Mouse (Mus musculus): Measurements from ENCODE around the gene Timmdc1. TPM values are rescaled to one million over a fixed set of nuclear protein-coding genes. Genes with fewer than 3 reads are reported as not detected.
A peak's percentile ranks its signal among the peaks of the same experiment; 100 is the strongest.

Timmdc1 gene
- total and polyA plus RNA-seq, 2 experiments from 2014 or later: 47.4 to 90.1 TPM

DNA sequence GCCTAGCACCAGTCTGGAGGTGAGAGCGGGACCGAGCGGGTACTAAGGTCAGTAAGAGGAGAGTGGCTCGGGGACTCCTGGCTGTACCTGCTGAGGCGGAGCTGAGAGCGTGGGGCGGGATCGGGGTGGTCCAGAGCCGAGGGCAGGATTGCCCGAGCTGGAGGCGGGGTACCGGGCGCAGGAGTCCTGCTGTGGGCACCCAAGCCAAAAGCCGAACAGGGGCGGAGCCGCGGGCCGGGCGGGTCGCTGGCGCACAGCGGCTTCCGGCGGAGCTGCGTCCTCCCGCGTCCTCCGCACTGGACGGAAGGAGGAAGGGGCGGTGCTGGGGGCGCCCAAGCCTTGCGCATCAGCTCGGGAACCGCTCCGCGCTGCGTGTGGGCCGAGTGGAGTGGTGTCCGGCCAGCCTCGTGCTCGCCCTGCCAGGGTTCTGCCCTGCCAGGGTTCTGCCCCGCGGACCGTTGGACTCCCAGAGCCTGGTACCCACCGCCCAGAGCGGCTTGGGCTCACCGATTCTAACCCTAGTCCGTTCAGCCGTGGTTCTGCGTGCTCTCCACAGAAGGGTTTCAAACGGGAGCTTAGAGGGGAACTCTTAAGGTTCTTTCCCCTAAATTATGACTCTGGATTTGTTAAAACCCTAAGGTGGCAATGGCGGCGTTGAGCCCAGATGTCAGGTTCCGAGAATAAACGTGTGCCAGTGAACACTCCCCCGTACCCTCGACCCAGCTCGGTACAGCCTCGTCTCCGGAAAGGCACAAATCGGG, 69.8 kb downstream of the Timmdc1 start, which contains the start of gene Adprh:
TSS of gene Adprh (minus strand) at position 262 of the 761 bp plus-strand sequence.
- Histone ChIP-seq H3K27me3 (ENCODE audit: control insufficient read depth, insufficient read depth, low read length) (no peaks in the 10 kb centered on the region), H3K27ac (ENCODE audit: low read depth) (peak within 1 kb of the TSS; percentile 92), H3K4me3 (ENCODE audit: low read depth, low read length) (peak within 1 kb of the TSS; percentile 74), H3K36me3 (replicated peaks; ENCODE audit: control insufficient read depth, insufficient read depth, low read length) (peaks cover 21% of the 10 kb centered on the region), H3K9ac (replicated peaks; ENCODE audit: low read depth, low read length) (peak within 1 kb of the TSS; percentile 76), H3K4me1 (ENCODE audit: control insufficient read depth, insufficient read depth) (peaks cover 11% of the 10 kb centered on the region; the same call in 1 of the 2 replicates), H3K9me3 (replicated peaks; ENCODE audit: control insufficient read depth, low read length) (no peaks in the 10 kb centered on the region), H3K4me2 (ENCODE audit: low read depth, low read length) (peak within 1 kb of the TSS; percentile 92)
- WGBS: under 1% methylated on average over 56 of the region's 61 CpGs
- ATAC-seq (ENCODE audit: insufficient read depth, low read depth) (peak; percentile 98), DNase-seq (ENCODE audit: low spot score) (peak; percentile 89)
- TF ChIP-seq EP300 (IDR thresholded peaks at IDR 0.05; ENCODE audit: low read depth) (no peak), CTCF (IDR thresholded peaks at IDR 0.05; ENCODE audit: low read depth) (no peak)

GRCm38 (mm10) chr16:38451421-38452205, 70.8 kb downstream of the Timmdc1 start:
- H3K4me2 ChIP-seq (ENCODE audit: low read depth, low read length): peak overlapping the region; percentile 92
- H3K9me3 ChIP-seq (replicated peaks; ENCODE audit: control insufficient read depth, low read length): no peaks in the 10 kb centered on the region
- H3K4me1 ChIP-seq (ENCODE audit: control insufficient read depth, insufficient read depth): peaks cover 11% of the 10 kb centered on the region; the same call in 1 of the 2 replicates
- peak overlapping the region; percentile 92 for H3K27ac ChIP-seq (ENCODE audit: low read depth)
- WGBS: 47% methylated on average over 12 of the region's 12 CpGs
- DNase-seq (ENCODE audit: low spot score): no peak
- peak overlapping the region; percentile 76 for H3K9ac ChIP-seq (replicated peaks; ENCODE audit: low read depth, low read length)
- H3K4me3 ChIP-seq (ENCODE audit: low read depth, low read length): peak overlapping the region; percentile 74
- H3K36me3 ChIP-seq (replicated peaks; ENCODE audit: control insufficient read depth, insufficient read depth, low read length): peaks cover 31% of the 10 kb centered on the region
- no peak for ATAC-seq (ENCODE audit: insufficient read depth, low read depth)
- no peaks in the 10 kb centered on the region for H3K27me3 ChIP-seq (ENCODE audit: control insufficient read depth, insufficient read depth, low read length)
- no peak for TF ChIP-seq EP300 (IDR thresholded peaks at IDR 0.05; ENCODE audit: low read depth)
- TF ChIP-seq CTCF (IDR thresholded peaks at IDR 0.05; ENCODE audit: low read depth): no peak

- Histone ChIP-seq H3K9ac (replicated peaks; ENCODE audit: low read depth, low read length) (no peak overlapping the region), H3K9me3 (replicated peaks; ENCODE audit: control insufficient read depth, low read length) (no peaks in the 10 kb centered on the region), H3K36me3 (replicated peaks; ENCODE audit: control insufficient read depth, insufficient read depth, low read length) (peaks cover 40% of the 10 kb centered on the region), H3K4me2 (ENCODE audit: low read depth, low read length) (no peak overlapping the region), H3K27me3 (ENCODE audit: control insufficient read depth, insufficient read depth, low read length) (no peaks in the 10 kb centered on the region), H3K27ac (ENCODE audit: low read depth) (no peak overlapping the region), H3K4me1 (ENCODE audit: control insufficient read depth, insufficient read depth) (peaks cover 11% of the 10 kb centered on the region; the same call in 1 of the 2 replicates), H3K4me3 (ENCODE audit: low read depth, low read length) (no peak overlapping the region)
- DNase-seq (ENCODE audit: low spot score) (no peak), ATAC-seq (ENCODE audit: insufficient read depth, low read depth) (no peak)
- WGBS: 88% methylated on average over 7 of the region's 7 CpGs
- TF ChIP-seq CTCF (IDR thresholded peaks at IDR 0.05; ENCODE audit: low read depth) (no peak), EP300 (IDR thresholded peaks at IDR 0.05; ENCODE audit: low read depth) (no peak)
Observed at GRCm38 (mm10) chr16:38450707-38451106, 71.8 kb downstream of the Timmdc1 start.

GRCm38 (mm10) chr16:38448458-38448857, 74.0 kb downstream of the Timmdc1 start:
- H3K9me3 ChIP-seq (replicated peaks; ENCODE audit: control insufficient read depth, low read length): no peaks in the 10 kb centered on the region
- TF ChIP-seq EP300 (IDR thresholded peaks at IDR 0.05; ENCODE audit: low read depth): no peak
- TF ChIP-seq CTCF (IDR thresholded peaks at IDR 0.05; ENCODE audit: low read depth): no peak
- H3K4me2 ChIP-seq (ENCODE audit: low read depth, low read length): no peak overlapping the region
- no peak overlapping the region for H3K27ac ChIP-seq (ENCODE audit: low read depth)
- no peak overlapping the region for H3K4me3 ChIP-seq (ENCODE audit: low read depth, low read length)
- H3K9ac ChIP-seq (replicated peaks; ENCODE audit: low read depth, low read length): no peak overlapping the region
- H3K27me3 ChIP-seq (ENCODE audit: control insufficient read depth, insufficient read depth, low read length): no peaks in the 10 kb centered on the region
- WGBS: 92% methylated on average over 12 of the region's 12 CpGs
- peaks cover 53% of the 10 kb centered on the region for H3K36me3 ChIP-seq (replicated peaks; ENCODE audit: control insufficient read depth, insufficient read depth, low read length)
- H3K4me1 ChIP-seq (ENCODE audit: control insufficient read depth, insufficient read depth): peaks cover 11% of the 10 kb centered on the region; the same call in 1 of the 2 replicates
- DNase-seq (ENCODE audit: low spot score) (no peak), ATAC-seq (ENCODE audit: insufficient read depth, low read depth) (no peak)

Other genes starting within 250 kb of the Timmdc1 start
- not detected in 2 replicates for gene Nr1i2, start 227.8 kb downstream of the Timmdc1 start, total RNA-seq (2014; rRNA removed; ENCODE audit: low replicate concordance)
- gene Nr1i2, start 227.8 kb downstream of the Timmdc1 start, polyA plus RNA-seq (2015; fragmentation: Nextera tagmentation; extraction: Ambion mirVana): not detected in 2 replicates
- not detected in 2 replicates for gene Maats1, start 180.5 kb downstream of the Timmdc1 start, total RNA-seq (2014; rRNA removed; ENCODE audit: low replicate concordance)
- 0.10 and 0.15 TPM in 2 replicates for gene Maats1, start 180.5 kb downstream of the Timmdc1 start, polyA plus RNA-seq (2015; fragmentation: Nextera tagmentation; extraction: Ambion mirVana)
- 84.7 and 177 TPM in 2 replicates for gene Cox17, start 175.7 kb downstream of the Timmdc1 start, total RNA-seq (2014; rRNA removed; ENCODE audit: low replicate concordance)
- 579 and 627 TPM in 2 replicates for gene Cox17, start 175.7 kb downstream of the Timmdc1 start, polyA plus RNA-seq (2015; fragmentation: Nextera tagmentation; extraction: Ambion mirVana)
- gene Gm21987, start 175.6 kb downstream of the Timmdc1 start, total RNA-seq (2014; rRNA removed; ENCODE audit: low replicate concordance): not detected in 2 replicates
- gene Gm21987, start 175.6 kb downstream of the Timmdc1 start, polyA plus RNA-seq (2015; fragmentation: Nextera tagmentation; extraction: Ambion mirVana): 5.1 and 6.2 TPM in 2 replicates
- gene Popdc2, start 160.5 kb downstream of the Timmdc1 start, total RNA-seq (2014; rRNA removed; ENCODE audit: low replicate concordance): 982 and 1,104 TPM in 2 replicates
- gene Popdc2, start 160.5 kb downstream of the Timmdc1 start, polyA plus RNA-seq (2015; fragmentation: Nextera tagmentation; extraction: Ambion mirVana): 564 and 675 TPM in 2 replicates
- 13.4 and 14.5 TPM in 2 replicates for gene Pla1a, start 89.5 kb downstream of the Timmdc1 start, total RNA-seq (2014; rRNA removed; ENCODE audit: low replicate concordance)
- 4.6 and 4.9 TPM in 2 replicates for gene Pla1a, start 89.5 kb downstream of the Timmdc1 start, polyA plus RNA-seq (2015; fragmentation: Nextera tagmentation; extraction: Ambion mirVana)
- gene Adprh, start 70.0 kb downstream of the Timmdc1 start, total RNA-seq (2014; rRNA removed; ENCODE audit: low replicate concordance): 30.9 and 42.6 TPM in 2 replicates
- gene Adprh, start 70.0 kb downstream of the Timmdc1 start, polyA plus RNA-seq (2015; fragmentation: Nextera tagmentation; extraction: Ambion mirVana): 69.5 and 72.1 TPM in 2 replicates
- gene Cd80, start 67.1 kb downstream of the Timmdc1 start, total RNA-seq (2014; rRNA removed; ENCODE audit: low replicate concordance): 0.15 TPM in 1 of 2 replicates, not detected in the other
- 0.22 and 0.34 TPM in 2 replicates for gene Cd80, start 67.1 kb downstream of the Timmdc1 start, polyA plus RNA-seq (2015; fragmentation: Nextera tagmentation; extraction: Ambion mirVana)
- 17.6 and 20.5 TPM in 2 replicates for gene Poglut1, start 27.6 kb upstream of the Timmdc1 start, total RNA-seq (2014; rRNA removed; ENCODE audit: low replicate concordance)
- 13.3 and 13.8 TPM in 2 replicates for gene Poglut1, start 27.6 kb upstream of the Timmdc1 start, polyA plus RNA-seq (2015; fragmentation: Nextera tagmentation; extraction: Ambion mirVana)
- 11.7 and 28.7 TPM in 2 replicates for gene Tmem39a, start 36.0 kb upstream of the Timmdc1 start, total RNA-seq (2014; rRNA removed; ENCODE audit: low replicate concordance)
- 23.3 and 23.8 TPM in 2 replicates for gene Tmem39a, start 36.0 kb upstream of the Timmdc1 start, polyA plus RNA-seq (2015; fragmentation: Nextera tagmentation; extraction: Ambion mirVana)
- 60.6 and 63.5 TPM in 2 replicates for gene Arhgap31, start 190.6 kb upstream of the Timmdc1 start, total RNA-seq (2014; rRNA removed; ENCODE audit: low replicate concordance)
- 15.0 and 15.7 TPM in 2 replicates for gene Arhgap31, start 190.6 kb upstream of the Timmdc1 start, polyA plus RNA-seq (2015; fragmentation: Nextera tagmentation; extraction: Ambion mirVana)
- 12.4 and 26.6 TPM in 2 replicates for gene B4galt4, start 219.6 kb upstream of the Timmdc1 start, total RNA-seq (2014; rRNA removed; ENCODE audit: low replicate concordance)
- gene B4galt4, start 219.6 kb upstream of the Timmdc1 start, polyA plus RNA-seq (2015; fragmentation: Nextera tagmentation; extraction: Ambion mirVana): 12.6 and 14.5 TPM in 2 replicates

Data from heart, postnatal 0 days (tissue).